Mouse (Mus musculus) liver, embryonic 14.5 days (tissue): Measurements from ENCODE around the gene Glt1d1.

Experiments
- CTCF ChIP-seq: IDR thresholded peaks from 2 replicates; pipeline ENCODE4 v1.5.1; 2016; ENCODE audit warnings: antibody characterized with exemption, low read depth, control low read depth
- EP300 ChIP-seq: IDR thresholded peaks from 2 replicates; pipeline ENCODE4 v1.6.1; 2016; ENCODE audit warnings: antibody characterized with exemption, low read depth

DNA sequence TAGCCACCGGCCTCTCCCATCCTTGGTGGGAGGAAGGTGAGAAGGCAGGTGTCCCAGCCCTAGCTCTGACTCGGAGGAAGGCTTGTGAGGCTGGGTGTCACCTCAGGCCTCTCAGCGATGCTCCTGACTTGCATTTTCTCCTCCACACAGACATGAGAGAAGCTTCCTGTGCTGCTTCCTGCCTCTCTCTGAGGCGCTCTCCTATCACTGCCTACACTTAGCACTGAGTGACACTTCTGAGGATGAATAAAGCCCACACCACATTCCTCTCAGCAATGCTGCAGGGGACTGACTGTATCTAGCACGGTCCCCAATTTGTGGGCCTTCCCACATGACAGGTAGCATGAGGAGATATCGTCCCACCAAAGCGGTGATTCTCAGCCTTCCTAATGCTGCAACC, 35.2 kb upstream of the Glt1d1 start:
- TF ChIP-seq EP300 = no peak
- TF ChIP-seq CTCF = no peak
